Mouse (Mus musculus) cortical plate, adult 2 months (tissue): Measurements from ENCODE around the gene Aloxe3.

Experiments
- CTCF ChIP-seq: fragments of 200-500 bp; IDR thresholded peaks from 2 replicates; pipeline ENCODE4 v1.5.1; 2011; ENCODE audit warnings: mild to moderate bottlenecking, control low read depth, low read length; ENCODE audit not compliant: insufficient read depth; ENCODE audit errors: extremely low read depth
- POLR2A ChIP-seq: fragments of 200-500 bp; IDR thresholded peaks from 2 replicates; pipeline ENCODE4 v1.6.1; 2011; ENCODE audit warnings: mild to moderate bottlenecking, low read length, control low read depth; ENCODE audit not compliant: insufficient read depth; ENCODE audit errors: extremely low read depth

DNA sequence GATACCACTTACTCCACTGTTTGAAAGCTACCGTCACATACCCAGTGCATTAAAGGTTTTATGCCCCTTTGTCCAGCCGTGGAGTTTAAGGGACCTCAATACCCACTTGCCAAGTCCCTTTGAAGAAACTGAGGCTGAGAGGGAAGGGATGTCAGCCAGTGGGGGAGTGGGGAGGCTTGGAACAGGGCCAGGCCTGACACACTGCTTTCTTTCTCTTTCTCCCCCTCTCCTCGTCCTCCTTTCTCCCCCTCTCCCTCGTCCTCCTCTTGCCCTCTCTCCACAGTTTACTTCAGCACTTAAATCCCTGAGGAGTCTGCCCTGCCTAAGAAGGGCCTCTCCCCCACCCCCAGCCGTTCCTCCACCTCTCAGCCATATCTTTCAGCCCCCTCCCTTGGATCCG, 35.3 kb upstream of the Aloxe3 start:
- TF ChIP-seq CTCF (no peak), POLR2A (no peak)
